Mouse (Mus musculus): ENCODE measurements around the gene Mthfr. TPM values are rescaled to one million over a fixed set of nuclear protein-coding genes. Genes with fewer than 3 reads are reported as not detected.
A peak's percentile ranks its signal among the peaks of the same experiment; 100 is the strongest.

Mthfr gene
- polyA plus RNA-seq, 2 experiments: 7.0 to 9.2 TPM

DNA sequence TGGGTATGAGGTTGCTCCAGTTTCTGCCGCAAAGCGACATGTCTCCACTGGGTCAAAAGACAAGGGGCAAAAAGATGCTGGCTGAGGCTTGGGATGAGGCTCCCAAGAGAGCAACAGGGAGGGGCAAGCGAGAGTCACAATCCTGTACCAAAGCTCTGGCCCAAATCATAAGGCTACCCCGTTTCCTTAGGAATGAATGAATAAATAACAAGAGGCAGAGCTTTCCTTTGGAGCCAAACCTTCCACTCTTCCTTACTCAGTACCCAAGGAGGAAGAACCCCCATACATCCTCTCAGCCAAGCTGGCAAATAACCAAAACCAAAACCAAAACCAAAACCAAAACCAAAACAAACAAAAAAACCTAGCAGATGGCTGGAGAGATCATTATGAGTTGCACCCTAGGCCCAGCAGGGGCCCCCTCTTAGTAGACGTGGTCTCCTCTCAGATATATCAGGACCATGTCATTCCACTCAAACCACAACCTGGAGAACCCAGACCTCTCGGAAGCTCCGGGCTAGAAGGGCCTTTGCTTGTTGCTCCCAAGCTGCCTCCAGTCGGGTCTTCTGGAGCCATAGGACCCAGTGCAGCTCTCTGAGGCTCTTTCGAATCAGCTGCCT, 30.8 kb downstream of the Mthfr start:
- H3K4me1 ChIP-seq (replicated peaks; ENCODE audit: control insufficient read depth in 2 of 2, insufficient read depth in 2 of 2, low read length in 1 of 2): peaks cover 0 to 2% of the 10 kb centered on the region in 2 experiments; a peak in 1 of 4 replicates
- H3K9ac ChIP-seq (replicated peaks): no peak overlapping the region
- 55% methylated on average over 9 of the region's 9 CpGs for WGBS (ENCODE audit: insufficient replicate concordance)
- no peaks in the 10 kb centered on the region for H3K27me3 ChIP-seq (ENCODE audit: control insufficient read depth, insufficient read depth, low read length)
- no peak for DNase-seq (ENCODE audit: low read depth in 3 of 3, low spot score in 3 of 3)
- no peak overlapping the region for H3K27ac ChIP-seq
- H3K4me3 ChIP-seq (ENCODE audit: insufficient read depth in 1 of 2, low read depth in 2 of 2, low read length in 2 of 2): no peak overlapping the region
- H3K9me3 ChIP-seq (ENCODE audit: control insufficient read depth, low read length): no peaks in the 10 kb centered on the region
- no peak for TF ChIP-seq EP300 (IDR thresholded peaks at IDR 0.05; ENCODE audit: low read depth)
- no peak for TF ChIP-seq CTCF (IDR thresholded peaks at IDR 0.05; ENCODE audit: low read depth)
- no peak overlapping the region for H3K4me2 ChIP-seq (ENCODE audit: low read depth)
- ATAC-seq (ENCODE audit: insufficient read depth): no peak
- H3K36me3 ChIP-seq (replicated peaks; ENCODE audit: control insufficient read depth, insufficient read depth, low read depth): no peaks in the 10 kb centered on the region

DNA sequence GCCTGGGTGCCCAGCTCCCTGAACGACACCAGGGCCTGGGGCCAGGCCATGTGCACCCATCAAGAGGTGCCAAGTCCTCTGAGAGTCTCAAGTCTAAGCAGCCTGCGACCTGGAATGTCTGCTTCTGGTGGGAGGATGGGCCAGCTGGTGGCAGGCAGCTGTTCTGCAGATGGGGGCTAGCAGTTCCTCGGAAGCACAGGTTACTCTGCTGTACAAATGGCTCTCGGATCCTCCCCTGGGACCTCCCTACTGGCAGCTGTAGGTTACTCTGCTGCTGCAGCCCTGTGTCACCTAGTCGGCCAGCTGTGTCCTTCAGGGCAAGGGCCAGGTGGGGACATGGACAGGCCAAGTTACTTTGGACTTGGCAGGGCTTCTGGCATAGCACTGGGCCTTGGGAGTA, 32.6 kb downstream of the Mthfr start:
- Histone ChIP-seq H3K4me2 (ENCODE audit: low read depth) (no peak overlapping the region), H3K9me3 (ENCODE audit: control insufficient read depth, low read length) (no peaks in the 10 kb centered on the region), H3K4me1 (replicated peaks; ENCODE audit: control insufficient read depth in 2 of 2, insufficient read depth in 2 of 2, low read length in 1 of 2) (peaks cover 0 to 3% of the 10 kb centered on the region in 2 experiments; a peak in 2 of 4 replicates), H3K27me3 (ENCODE audit: control insufficient read depth, insufficient read depth, low read length) (no peaks in the 10 kb centered on the region), H3K36me3 (replicated peaks; ENCODE audit: control insufficient read depth, insufficient read depth, low read depth) (no peaks in the 10 kb centered on the region), H3K9ac (replicated peaks) (no peak overlapping the region), H3K27ac (no peak overlapping the region), H3K4me3 (ENCODE audit: insufficient read depth in 1 of 2, low read depth in 2 of 2, low read length in 2 of 2) (no peak overlapping the region)
- DNase-seq (ENCODE audit: low read depth in 3 of 3, low spot score in 3 of 3) (no peak), ATAC-seq (ENCODE audit: insufficient read depth) (no peak)
- TF ChIP-seq CTCF (IDR thresholded peaks at IDR 0.05; ENCODE audit: low read depth): no peak
- TF ChIP-seq EP300 (IDR thresholded peaks at IDR 0.05; ENCODE audit: low read depth): no peak
- 56% methylated on average over 5 of the region's 5 CpGs for WGBS (ENCODE audit: insufficient replicate concordance)

DNA sequence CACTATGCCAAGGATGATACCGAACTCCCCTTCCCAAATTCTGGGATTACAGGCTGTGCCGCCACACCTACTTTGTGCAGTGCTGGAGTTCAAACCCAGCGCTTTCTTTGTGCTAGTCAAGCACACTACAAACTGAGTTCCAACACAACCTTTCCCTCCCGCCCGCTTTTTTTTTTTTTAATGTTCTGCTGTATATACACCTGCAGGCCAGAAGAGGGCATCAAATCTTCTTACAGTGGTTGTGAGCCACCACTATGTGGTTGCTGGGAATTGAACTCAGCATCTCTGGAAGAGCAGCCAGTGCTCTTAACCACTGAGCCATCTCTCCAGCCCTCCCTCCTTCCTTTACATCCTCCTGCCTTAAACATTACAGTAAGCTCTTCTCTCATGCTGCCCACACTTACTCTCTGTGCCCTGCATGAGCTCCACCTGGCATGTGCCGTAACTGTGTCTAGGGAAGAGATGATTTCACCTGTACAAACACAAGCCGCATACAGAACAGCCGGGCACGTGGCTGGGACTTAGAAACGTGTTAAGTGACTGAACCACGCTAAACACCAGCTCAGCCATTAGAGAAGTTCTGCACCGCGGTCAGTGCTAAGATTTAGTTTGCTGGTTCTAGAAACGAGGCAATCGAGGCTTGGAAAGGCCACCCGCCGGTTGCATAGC, 35.8 kb downstream of the Mthfr start:
- Histone ChIP-seq H3K9me3 (ENCODE audit: control insufficient read depth, low read length) (no peaks in the 10 kb centered on the region), H3K27ac (no peak overlapping the region), H3K4me1 (replicated peaks; ENCODE audit: control insufficient read depth in 2 of 2, insufficient read depth in 2 of 2, low read length in 1 of 2) (peaks cover 0 to 3% of the 10 kb centered on the region in 2 experiments; a peak in 2 of 4 replicates), H3K4me3 (ENCODE audit: insufficient read depth in 1 of 2, low read depth in 2 of 2, low read length in 2 of 2) (peak overlapping the region; percentile 33 to 50; a peak in 3 of 4 replicates), H3K4me2 (ENCODE audit: low read depth) (peak overlapping the region; percentile 68), H3K27me3 (ENCODE audit: control insufficient read depth, insufficient read depth, low read length) (no peaks in the 10 kb centered on the region), H3K36me3 (replicated peaks; ENCODE audit: control insufficient read depth, insufficient read depth, low read depth) (no peaks in the 10 kb centered on the region), H3K9ac (replicated peaks) (peak overlapping the region; percentile 9; the same call in 1 of the 2 replicates)
- no peak for DNase-seq (ENCODE audit: low read depth in 3 of 3, low spot score in 3 of 3)
- 39% methylated on average over 17 of the region's 17 CpGs for WGBS (ENCODE audit: insufficient replicate concordance)
- TF ChIP-seq EP300 (IDR thresholded peaks at IDR 0.05; ENCODE audit: low read depth) (no peak), CTCF (IDR thresholded peaks at IDR 0.05; ENCODE audit: low read depth) (peak; percentile 60)
- ATAC-seq (ENCODE audit: insufficient read depth): no peak; the same call in 1 of the 2 replicates

DNA sequence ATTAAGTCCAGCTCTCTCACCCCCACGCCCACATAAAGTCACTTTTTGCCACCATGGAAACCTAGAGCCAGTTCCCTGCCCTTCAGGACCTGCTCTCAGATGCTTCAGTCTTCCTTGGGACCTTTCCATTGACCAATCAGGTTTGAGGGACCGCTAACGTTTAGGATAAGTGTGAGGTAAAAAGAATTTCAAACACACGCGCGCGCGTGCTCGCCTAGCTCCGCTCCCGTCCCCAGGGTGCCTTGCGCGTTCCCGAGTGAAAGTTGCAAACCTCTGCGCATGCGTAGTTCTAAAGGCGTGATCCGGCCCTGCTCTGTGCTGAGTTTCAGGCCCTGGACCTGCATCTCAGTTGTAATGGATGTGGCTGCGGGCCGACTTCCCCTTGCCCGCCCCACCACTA, 36.4 kb downstream of the Mthfr start:
- Histone ChIP-seq H3K27me3 (ENCODE audit: control insufficient read depth, insufficient read depth, low read length) (no peaks in the 10 kb centered on the region), H3K27ac (no peak overlapping the region), H3K9ac (replicated peaks) (peak overlapping the region; percentile 9), H3K4me2 (ENCODE audit: low read depth) (peak overlapping the region; percentile 68), H3K4me1 (replicated peaks; ENCODE audit: control insufficient read depth in 2 of 2, insufficient read depth in 2 of 2, low read length in 1 of 2) (peaks cover 0 to 3% of the 10 kb centered on the region in 2 experiments; a peak in 2 of 4 replicates), H3K36me3 (replicated peaks; ENCODE audit: control insufficient read depth, insufficient read depth, low read depth) (no peaks in the 10 kb centered on the region), H3K9me3 (ENCODE audit: control insufficient read depth, low read length) (no peaks in the 10 kb centered on the region), H3K4me3 (ENCODE audit: insufficient read depth in 1 of 2, low read depth in 2 of 2, low read length in 2 of 2) (peak overlapping the region; percentile 33 to 50)
- DNase-seq (ENCODE audit: low read depth in 3 of 3, low spot score in 3 of 3): peak; percentile 44 to 53 (median 49)
- peak; percentile 61; the same call in 1 of the 2 replicates for ATAC-seq (ENCODE audit: insufficient read depth)
- TF ChIP-seq EP300 (IDR thresholded peaks at IDR 0.05; ENCODE audit: low read depth) (no peak), CTCF (IDR thresholded peaks at IDR 0.05; ENCODE audit: low read depth) (no peak)
- 34% methylated on average over 21 of the region's 21 CpGs for WGBS (ENCODE audit: insufficient replicate concordance)

DNA sequence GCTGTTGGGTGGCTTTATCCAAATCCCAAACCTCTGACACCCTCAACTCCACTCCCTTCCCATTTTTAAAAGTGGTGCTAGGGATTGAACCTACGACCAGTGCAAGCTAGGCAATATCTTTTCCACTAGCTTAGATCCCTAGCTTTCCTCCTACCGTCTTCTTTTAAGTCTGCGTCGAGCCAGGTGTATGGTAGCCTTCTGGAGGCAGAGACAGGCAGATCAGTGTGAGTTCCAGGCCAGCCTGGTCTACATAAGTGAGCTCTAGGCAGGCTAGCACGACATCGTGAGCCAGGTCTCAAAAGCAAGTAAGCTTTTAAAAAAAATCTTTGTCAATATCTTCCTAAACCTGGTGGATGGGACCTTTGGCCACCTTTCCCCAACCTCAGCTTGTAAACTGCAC, 37.0 kb downstream of the Mthfr start:
- no peak for DNase-seq (ENCODE audit: low read depth in 3 of 3, low spot score in 3 of 3)
- WGBS (ENCODE audit: insufficient replicate concordance): 64% methylated on average over 6 of the region's 6 CpGs
- peaks cover 0 to 3% of the 10 kb centered on the region in 2 experiments; a peak in 2 of 4 replicates for H3K4me1 ChIP-seq (replicated peaks; ENCODE audit: control insufficient read depth in 2 of 2, insufficient read depth in 2 of 2, low read length in 1 of 2)
- no peaks in the 10 kb centered on the region for H3K36me3 ChIP-seq (replicated peaks; ENCODE audit: control insufficient read depth, insufficient read depth, low read depth)
- TF ChIP-seq EP300 (IDR thresholded peaks at IDR 0.05; ENCODE audit: low read depth) (no peak), CTCF (IDR thresholded peaks at IDR 0.05; ENCODE audit: low read depth) (no peak)
- H3K27ac ChIP-seq: no peak overlapping the region
- H3K9ac ChIP-seq (replicated peaks): no peak overlapping the region
- H3K27me3 ChIP-seq (ENCODE audit: control insufficient read depth, insufficient read depth, low read length): no peaks in the 10 kb centered on the region
- ATAC-seq (ENCODE audit: insufficient read depth): no peak
- no peak overlapping the region for H3K4me3 ChIP-seq (ENCODE audit: insufficient read depth in 1 of 2, low read depth in 2 of 2, low read length in 2 of 2)
- no peak overlapping the region for H3K4me2 ChIP-seq (ENCODE audit: low read depth)
- H3K9me3 ChIP-seq (ENCODE audit: control insufficient read depth, low read length): no peaks in the 10 kb centered on the region

All from liver, embryonic 14.5 days (tissue).